Mouse (Mus musculus) E14TG2a.4 (cell line): Measurements from ENCODE around the gene Tecpr2.

Source experiments
- CTCF ChIP-seq: conservative IDR thresholded peaks from 2 replicates; pipeline ENCODE4 v1.5.1; 2014; ENCODE audit warnings: low read length
- NANOG ChIP-seq: IDR thresholded peaks from 2 replicates; pipeline ENCODE4 v1.6.1; 2014; ENCODE audit warnings: borderline replicate concordance, low read length, mixed read lengths
- POU5F1 ChIP-seq: IDR thresholded peaks from 2 replicates; pipeline ENCODE4 v1.6.1; 2014; ENCODE audit warnings: low read length, borderline replicate concordance

- no peak for TF ChIP-seq CTCF
- TF ChIP-seq POU5F1 = no peak
- no peak for TF ChIP-seq NANOG
Measured at GRCm38 (mm10) chr12:110975838-110976468, 86.9 kb downstream of the Tecpr2 start.
